Mouse (Mus musculus): ENCODE measurements at regions not wholly inside any gene's neighbourhood (a gene's known extent, or its start where the extent isn't known, plus 50 kb on each side); places are given as distances from the start of the nearest gene placed in this dataset.
A peak's percentile ranks its signal among the peaks of the same experiment; 100 is the strongest.

GRCm38 (mm10) chr2:147814231-147814630 lies 232.5 kb downstream of the Foxa2 start:
- no peak for DNase-seq (ENCODE audit: low spot score in 2 of 2)

DNA sequence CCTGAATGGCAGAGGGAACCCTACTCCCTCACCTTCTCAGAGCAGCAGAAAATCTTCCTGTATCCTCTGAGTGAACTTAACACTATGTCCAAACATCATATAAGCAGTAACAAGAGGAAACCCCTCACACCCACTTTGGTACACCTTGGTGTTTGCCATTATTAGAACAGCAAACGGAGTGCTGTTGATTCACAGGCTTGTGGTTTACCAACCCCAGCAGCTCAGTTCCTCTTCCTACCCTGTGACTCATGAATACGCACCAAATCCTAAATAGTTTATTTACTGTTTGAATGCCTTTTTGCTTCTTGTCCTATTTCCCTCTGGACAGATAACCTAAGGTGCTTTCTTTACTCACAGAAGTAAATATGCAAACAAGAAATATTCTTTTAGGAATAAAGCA lies 233.3 kb downstream of the Foxa2 start:
- no peak for DNase-seq (ENCODE audit: low spot score in 2 of 2)

- DNase-seq (ENCODE audit: low spot score in 2 of 2), result peak; percentile 50 to 67
Measured at GRCm38 (mm10) chr2:147808036-147808675, 238.6 kb downstream of the Foxa2 start.

DNA sequence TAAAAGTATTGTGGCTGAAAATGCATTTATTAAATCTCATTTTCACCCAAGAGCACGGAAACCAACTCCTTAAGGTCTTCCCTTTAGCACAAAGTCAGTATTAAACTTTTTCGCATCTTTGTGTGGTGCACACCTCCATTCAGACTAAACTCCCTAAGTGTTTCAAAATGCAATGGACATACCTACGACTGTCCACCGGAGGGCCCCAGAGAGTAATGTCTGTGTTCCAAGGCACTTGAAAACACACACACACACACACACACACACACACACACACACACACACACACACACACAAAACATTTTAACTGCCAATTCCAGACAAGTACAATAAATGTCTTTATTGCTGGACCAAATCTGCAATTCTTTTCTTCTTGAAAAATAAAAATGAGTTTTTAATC lies 243.7 kb downstream of the Foxa2 start:
- DNase-seq (ENCODE audit: low spot score in 2 of 2), result peak; percentile 44 to 60

GRCm38 (mm10) chr2:147791434-147791833 lies 255.3 kb downstream of the Foxa2 start:
- DNase-seq (ENCODE audit: low spot score in 2 of 2), result no peak

DNA sequence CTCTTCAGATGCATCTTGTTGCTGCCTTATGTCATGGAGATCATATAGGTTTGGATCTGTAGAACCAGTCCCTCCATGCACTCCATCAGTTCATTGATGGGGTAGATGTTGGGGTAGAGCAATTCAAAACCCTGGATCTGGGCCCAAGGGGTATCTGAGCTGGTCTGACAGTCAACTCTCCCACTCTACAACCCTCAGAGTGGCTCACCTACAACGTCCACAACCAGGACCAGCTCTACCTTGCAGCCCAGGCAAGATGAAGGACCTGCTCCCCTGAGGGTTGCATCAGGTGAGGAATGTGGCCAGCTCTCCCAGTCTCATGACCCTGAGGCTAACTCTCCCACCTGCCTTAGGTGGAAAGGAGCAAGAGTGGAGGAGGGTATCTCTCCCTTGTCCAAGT lies 256.9 kb downstream of the Foxa2 start:
- DNase-seq (ENCODE audit: low spot score in 2 of 2), result no peak

DNA sequence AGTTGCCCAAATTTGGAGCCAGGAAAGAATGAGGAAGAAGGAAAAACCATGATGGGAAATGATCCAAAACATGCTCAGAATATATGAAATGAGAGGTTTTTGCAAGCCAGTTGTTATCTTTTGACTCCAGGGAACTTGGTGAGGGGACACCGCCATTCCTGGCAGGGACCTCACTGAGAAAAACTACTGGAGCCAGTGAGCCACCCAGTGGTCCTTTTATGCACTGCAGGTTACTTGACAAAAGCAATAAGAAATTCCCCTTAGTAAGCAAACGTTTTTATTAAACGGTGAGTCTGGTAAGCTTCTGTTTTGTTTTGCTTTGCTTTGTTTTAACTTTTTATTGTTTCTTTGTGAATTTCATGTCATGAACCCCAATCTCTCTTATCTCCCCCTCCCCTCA lies 257.5 kb downstream of the Foxa2 start:
- peak; percentile 80 to 85 for DNase-seq (ENCODE audit: low spot score in 2 of 2)

GRCm38 (mm10) chr2:147788001-147788400 lies 258.8 kb downstream of the Foxa2 start:
- DNase-seq (ENCODE audit: low spot score in 2 of 2), result no peak

DNA sequence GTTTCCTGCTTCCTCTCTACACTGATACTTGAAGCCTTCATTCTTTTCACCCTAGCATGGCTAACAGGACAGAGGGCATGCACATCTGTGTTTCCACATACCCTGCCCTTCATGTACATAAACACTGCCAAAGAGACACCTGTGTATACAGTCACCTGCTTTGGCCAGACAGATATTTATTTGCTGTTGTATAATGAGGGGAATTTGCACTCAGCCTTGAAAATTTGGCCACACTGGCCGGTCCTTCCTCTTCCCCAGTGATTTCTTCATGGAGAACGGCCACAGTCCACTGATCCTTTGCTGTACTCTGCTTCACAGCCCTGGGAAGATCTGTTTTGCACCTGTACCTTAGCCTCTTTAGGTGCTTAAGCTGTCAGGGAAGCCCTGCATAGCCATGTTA lies 264.3 kb downstream of the Foxa2 start:
- no peak for DNase-seq (ENCODE audit: low spot score in 2 of 2)

GRCm38 (mm10) chr2:147776316-147776715 lies 270.5 kb downstream of the Foxa2 start:
- no peak for DNase-seq (ENCODE audit: low spot score in 2 of 2)

- DNase-seq (ENCODE audit: low spot score in 2 of 2), result no peak
Measured at GRCm38 (mm10) chr2:147772579-147772978, 274.2 kb downstream of the Foxa2 start.

- no peak for DNase-seq (ENCODE audit: low spot score in 2 of 2)
Measured at GRCm38 (mm10) chr2:147753089-147753488, 293.7 kb downstream of the Foxa2 start.

GRCm38 (mm10) chr2:147751831-147752230 lies 294.9 kb downstream of the Foxa2 start:
- no peak for DNase-seq (ENCODE audit: low spot score in 2 of 2)

- no peak for DNase-seq (ENCODE audit: low spot score in 2 of 2)
Measured at GRCm38 (mm10) chr2:147748006-147748405, 298.8 kb downstream of the Foxa2 start.

DNA sequence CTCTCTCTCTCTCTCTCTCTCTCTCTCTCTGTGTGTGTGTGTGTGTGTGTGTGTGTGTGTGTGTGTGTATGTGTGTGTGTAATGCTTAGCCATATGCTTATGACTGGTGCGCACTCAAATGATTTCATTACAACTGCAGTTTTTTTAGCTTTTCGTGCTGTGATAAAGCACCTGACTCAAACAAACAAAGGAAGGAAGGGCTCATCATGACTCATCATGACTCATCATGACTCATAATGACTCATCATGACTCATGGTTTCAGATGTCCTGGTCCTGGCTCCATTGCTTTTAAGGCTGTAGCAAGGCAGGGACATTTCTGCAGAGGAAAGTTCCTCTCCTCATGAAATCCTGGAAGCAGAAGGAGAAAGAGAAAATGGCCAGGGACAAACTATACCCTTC lies 302.9 kb downstream of the Foxa2 start:
- DNase-seq (ENCODE audit: low spot score in 2 of 2), result no peak

DNA sequence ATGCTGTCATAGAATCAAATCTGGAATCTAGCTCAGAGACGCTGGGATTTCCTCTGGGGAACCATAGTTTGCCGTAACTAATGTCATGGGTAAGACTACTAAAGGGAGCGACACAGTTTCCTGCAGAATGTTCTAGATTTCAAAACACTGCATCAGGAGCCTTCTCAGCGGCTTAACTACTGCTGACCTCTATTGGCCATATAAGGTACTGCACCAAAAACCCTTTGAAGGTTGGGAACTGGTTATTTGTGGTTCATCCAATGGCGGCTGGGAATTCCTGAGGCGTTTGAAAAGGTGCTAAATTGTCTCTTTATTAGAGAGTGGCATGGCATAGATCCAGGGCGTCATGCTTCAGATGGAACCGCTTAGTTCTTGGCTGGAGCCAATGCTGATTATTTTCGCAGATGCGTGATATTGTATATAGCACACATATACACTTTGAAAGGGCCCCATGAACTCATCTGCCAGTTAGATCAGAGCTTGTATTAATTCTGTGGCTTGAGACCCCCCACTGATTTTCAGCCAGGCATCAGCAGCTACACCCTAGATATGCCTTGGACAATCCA lies 308.4 kb downstream of the Foxa2 start:
- DNase-seq (ENCODE audit: low spot score in 2 of 2), result peak; percentile 48 to 55

GRCm38 (mm10) chr2:147727396-147727795 lies 319.4 kb downstream of the Foxa2 start:
- no peak for DNase-seq (ENCODE audit: low spot score in 2 of 2)

GRCm38 (mm10) chr2:147718936-147719335 lies 327.8 kb downstream of the Foxa2 start:
- no peak for DNase-seq (ENCODE audit: low spot score in 2 of 2)

GRCm38 (mm10) chr2:147717484-147717947 lies 329.3 kb downstream of the Foxa2 start:
- DNase-seq (ENCODE audit: low spot score in 2 of 2), result no peak

- DNase-seq (ENCODE audit: low spot score in 2 of 2), result no peak
Measured at GRCm38 (mm10) chr2:147715791-147716190, 331.0 kb downstream of the Foxa2 start.

DNA sequence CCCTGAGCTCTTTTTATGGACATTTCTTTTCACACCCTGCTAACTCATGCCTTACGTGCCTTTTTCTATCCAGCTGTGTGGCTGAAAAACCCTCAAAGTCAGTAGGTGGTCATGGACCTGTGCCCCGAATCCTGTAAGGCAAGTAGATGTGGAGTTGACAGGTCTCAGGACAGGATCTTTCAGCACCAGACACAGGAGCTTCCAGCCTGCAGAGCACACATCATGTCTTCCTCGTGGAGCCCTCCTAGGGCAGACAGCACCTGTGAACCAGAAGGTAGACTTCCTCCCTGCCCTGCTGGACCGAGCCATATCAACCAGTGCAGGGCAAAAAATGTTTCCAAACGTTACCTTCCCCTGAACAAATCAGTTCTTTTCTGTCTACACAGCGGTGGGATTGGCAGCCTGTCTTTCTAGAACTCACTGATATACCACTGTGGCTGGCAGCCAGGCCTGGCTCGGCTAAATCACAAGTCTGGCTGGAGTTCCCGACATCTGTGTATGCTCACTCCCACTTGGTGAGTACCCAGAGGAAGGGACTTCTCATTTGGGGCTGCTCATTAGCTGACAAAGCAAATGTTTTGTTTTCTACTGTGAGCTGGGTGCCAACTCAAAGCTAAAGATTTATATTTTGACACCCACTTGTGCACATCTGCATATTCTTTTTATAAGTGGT lies 336.0 kb downstream of the Foxa2 start:
- DNase-seq (ENCODE audit: low spot score in 2 of 2), result peak; percentile 21 to 29

DNA sequence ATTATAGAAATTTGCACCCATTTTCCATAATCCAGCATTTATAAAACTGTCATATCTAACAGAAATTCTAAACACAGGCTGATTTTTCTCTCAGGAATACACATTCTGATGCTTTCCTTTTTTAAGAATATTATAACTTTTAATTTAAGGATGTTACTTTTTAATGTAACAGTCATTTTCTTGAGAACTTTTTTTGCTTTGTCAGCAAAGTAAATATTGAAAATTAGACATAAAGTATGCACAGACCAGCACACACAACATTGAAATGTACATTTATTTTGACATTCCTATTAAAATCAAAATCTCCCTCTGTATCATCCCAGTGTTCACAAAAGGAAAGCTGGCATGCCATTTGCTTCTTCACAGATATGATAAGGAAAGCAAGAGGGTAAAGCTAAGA lies 337.0 kb downstream of the Foxa2 start:
- DNase-seq (ENCODE audit: low spot score in 2 of 2), result no peak

- no peak for DNase-seq (ENCODE audit: low spot score in 2 of 2)
Measured at GRCm38 (mm10) chr2:147707156-147707555, 339.6 kb downstream of the Foxa2 start.
